Mouse (Mus musculus): ENCODE results near the gene Ldhb.
"Not testable (repeated sequence)": the region's sequence is repeated elsewhere in the genome, so short reads cannot be mapped to it uniquely, and the experiment has no call there.

Gene Ldhb

DNA sequence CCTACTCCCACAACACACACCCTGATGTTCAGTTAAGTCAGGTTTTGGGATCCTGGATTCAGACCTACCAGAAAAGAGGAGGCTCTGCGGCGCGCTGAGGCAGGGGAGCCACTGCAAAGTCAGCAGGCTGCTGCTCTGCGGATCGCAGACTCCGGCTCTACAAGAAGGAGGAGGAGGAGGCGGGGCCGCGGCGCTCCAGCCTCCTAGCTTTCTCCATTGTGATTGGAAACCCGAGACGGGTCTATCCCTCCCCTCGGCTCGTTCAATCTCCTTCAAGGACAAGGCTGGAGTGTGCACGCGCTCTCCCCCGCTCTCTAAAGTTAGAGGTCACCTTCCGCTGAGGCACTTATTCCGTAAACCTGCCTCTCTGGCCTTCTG lies at the start of gene Ldhb:
Gene Ldhb, minus strand, starts transcription at position 173 of the 378 bp plus-strand sequence.
- DNase-seq (ENCODE audit: low spot score) = peak; percentile 74

DNA sequence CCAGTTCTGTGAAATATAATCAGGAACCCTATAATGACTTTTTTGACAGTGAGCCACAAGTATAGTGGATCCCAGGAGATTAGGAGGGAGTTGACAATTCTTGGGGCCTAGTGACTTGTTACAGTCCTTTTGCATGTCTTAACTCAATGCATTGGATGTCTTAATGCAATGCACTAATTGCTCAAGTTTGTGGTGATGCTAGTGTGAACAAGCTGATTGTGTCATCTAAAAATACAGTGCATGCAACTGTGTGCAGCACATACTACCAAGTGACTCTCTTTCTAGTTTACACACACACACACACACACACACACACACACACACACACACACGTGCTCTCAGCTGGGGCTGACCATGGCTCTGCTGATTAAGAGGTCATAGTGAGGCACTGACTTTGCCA lies 48.2 kb upstream of the Ldhb start:
- no peak for DNase-seq (ENCODE audit: low spot score)

DNA sequence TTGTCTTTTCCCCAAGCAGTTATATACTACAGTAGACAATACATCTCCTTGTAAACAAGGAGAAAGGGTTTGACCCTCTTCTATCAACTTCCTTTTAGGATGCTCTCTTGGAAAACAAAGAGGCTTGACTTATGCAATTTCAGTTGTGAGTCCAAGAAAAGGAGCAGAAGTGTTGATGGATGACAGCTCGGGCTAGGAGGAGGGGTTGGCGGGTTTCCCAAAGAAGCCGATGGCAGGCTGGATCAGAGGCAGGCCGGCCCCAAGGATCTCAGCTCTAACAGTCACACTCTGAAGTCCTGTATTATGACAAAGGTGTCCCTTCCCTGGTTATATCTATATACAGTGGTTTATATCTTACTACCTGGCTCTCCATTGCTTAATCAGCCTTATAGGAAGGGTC lies 43.7 kb upstream of the Ldhb start:
- no peak for DNase-seq (ENCODE audit: low spot score)

DNA sequence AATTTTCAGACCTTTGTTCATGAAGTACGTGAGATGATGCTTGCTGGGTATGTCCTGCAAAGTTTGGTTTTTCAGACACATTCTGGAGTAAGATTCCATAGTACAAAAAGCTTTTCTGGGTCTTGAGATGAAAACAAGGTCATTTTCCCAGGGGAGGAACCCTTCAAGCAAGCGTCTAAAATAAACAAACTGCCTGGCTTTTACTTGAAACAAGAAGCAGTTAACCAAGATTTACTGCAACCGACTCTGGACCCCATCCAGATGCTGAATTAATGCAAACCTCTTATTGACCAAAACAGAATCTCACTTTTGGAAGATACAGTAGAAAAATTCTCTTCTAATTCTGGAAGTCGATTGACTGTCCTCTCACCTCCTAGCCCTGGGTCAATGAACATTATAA lies 43.1 kb upstream of the Ldhb start:
- no peak for DNase-seq (ENCODE audit: low spot score)

DNA sequence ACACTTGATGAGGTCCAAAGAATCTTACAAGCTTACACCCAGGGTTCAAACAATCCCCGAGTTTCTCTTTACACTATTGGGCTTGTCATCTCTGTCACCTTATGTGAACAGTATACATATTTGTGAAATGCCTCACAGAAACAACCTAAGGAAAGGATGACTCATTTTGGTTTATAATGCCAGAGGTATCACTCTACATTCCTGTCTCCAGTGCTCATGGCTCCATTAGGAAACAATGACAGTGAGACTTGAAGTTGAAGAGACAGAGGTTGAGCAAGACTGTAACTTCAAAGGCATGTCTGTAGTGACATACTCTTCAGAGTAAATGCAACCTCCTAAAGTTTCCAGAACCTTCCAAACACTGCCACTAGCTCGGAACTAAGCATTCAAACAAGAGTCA lies 40.6 kb upstream of the Ldhb start:
- DNase-seq (ENCODE audit: low spot score) = no peak

DNA sequence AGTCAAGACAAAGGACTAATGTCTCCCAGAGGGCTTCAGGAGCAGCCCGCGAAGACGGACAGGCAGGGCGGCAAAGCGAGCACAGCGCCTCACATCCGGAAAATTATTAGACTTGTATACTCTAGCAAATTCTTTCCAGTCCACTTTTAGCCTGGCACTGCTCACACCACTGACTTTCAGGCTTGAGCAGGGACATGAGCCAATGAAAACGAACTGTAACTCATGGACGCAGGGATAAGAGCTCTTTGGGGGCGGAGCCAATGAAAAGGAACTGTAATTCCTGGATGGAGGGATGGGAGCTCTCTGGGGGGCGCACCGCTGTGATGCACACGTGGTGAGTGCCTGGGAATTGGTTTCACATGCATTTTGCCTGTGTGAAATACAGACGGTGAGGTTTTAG lies 37.4 kb upstream of the Ldhb start:
- DNase-seq (ENCODE audit: low spot score) = no peak

DNA sequence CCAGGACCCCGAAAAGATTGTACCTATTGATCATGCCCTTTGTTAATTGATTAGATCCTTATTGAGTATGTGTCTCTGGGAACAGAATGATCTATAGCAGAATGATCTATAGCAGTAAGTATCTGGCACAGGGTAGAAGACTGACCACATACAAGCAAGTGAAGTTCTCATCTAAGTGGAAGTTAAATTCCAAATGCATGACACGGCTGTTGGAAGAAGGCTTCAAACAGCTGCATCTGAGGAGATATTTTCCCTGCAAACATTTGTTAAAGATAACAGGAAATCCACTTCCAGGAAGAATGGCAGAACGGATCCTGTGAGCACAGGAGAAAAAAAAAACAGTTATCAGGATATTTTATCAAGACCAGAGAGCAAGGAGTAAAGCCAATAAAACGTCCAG lies 35.9 kb upstream of the Ldhb start:
- DNase-seq (ENCODE audit: low spot score) = no peak

DNA sequence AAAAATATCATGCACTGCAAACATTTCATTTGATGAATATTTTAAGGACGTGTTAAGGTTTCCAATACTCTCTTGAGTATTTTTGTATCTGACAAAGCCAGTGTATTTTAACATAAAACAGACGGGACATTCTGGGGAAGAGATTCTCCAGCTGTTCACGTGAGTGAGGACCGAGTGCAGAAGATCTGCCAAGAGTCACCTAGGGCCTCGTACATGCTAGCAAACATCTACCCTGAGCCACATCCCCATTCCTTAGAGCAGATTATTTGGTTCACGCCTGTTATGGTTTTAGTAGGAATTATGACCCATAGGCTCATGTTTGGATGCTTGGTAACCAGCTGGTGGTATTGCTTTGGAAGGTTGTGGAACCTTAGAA lies 35.0 kb upstream of the Ldhb start:
- DNase-seq (ENCODE audit: low spot score) = no peak

DNA sequence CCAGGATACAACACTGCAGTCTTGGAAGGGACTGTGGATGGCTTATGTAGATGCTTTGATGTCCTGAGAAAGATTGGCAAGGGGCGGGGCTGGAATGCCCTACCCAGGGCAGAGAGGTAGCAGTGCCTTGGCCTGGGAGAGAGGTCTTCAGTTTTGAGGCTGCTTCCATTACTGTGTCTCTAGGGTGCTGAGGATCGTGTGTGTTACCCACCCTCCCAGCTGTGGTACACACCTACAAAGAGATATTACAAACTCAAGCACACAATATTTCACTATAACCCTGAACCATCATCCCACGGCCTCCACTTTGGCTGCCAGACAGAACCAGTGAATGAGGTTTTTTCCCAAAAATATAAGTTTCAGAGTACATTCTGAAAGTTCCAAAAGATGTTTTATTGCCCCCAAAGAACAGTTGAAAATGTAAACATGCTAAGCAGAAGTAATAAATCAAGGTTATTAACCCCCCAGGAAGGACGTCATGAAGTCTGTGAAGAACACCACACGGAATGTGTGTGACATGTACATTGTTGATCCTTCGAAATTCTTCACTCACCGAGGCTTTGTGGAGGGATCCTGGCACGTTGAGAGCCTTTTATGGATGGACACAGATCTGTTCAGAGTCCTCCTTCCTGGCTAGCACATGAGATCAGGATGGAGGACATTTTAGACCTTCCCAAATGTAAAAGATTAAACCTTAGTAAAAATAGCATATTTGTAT lies 34.5 kb upstream of the Ldhb start:
- DNase-seq (ENCODE audit: low spot score) = no peak

DNA sequence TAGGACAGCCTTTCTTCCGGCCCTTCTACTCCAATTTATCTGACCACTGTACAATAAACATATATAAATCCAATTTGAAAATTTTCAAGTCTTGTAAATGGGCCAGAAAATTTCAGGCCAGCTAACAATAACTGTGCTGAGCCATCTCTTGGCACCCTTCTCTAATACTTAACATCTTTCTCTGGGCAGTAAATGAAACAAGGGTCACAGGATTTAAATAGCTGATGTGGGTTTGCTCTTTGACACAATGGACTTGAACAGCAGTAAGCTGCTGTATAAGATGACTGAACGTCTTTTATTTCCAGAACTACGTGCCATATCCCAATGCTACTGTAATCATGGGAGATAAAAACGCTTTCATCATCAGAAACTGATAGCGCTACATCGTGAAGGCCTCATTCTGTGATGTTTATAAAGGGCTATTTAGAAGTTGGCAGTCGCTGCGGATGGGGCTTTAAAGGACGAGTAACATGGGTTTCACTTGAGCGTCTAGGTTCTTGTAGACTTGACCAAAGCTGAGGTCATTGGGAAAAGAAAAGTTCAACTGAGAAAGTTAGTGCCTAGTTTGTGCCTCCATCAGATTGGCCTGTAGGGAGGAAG lies 32.9 kb upstream of the Ldhb start:
- DNase-seq (ENCODE audit: low spot score) = no peak

DNA sequence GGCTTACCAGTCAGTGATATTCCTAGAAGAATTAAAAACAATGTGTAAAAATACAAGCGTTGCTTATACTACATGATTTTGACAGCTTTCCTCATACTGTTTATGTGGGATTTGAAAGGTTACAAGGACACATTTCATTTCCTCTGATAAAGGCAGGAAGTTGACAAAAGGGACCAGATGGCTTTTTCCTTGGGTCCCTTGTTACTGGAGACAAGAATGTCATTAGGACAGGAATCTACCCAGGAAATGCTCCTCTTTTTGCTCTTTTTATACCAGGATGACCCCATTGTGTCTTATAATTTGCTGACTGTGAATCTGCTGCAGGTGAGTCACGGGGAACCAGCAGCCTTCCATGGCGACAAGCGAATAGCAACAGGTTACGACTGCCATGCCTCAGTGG lies 32.4 kb upstream of the Ldhb start:
- DNase-seq (ENCODE audit: low spot score) = no peak

DNA sequence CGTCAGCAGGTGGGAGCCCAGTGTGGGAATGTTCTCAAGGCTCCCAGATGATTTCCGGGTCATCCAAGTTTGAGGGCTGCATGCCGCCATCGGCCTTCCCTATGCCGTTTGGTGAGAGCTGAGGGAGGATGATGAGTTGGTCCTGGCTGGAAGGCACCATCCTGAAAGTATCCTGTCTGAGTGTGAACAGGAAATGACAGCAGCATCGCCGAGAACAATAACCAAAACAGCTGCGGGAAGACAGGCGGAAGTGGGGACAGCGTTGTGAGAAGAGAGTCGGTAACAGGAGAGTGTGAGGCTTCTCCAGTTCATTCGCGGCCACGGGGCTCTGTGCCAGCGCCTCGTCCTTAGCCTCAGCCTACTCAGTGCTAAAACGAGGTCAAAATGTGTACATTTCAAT lies 30.7 kb upstream of the Ldhb start:
- DNase-seq (ENCODE audit: low spot score) = no peak

DNA sequence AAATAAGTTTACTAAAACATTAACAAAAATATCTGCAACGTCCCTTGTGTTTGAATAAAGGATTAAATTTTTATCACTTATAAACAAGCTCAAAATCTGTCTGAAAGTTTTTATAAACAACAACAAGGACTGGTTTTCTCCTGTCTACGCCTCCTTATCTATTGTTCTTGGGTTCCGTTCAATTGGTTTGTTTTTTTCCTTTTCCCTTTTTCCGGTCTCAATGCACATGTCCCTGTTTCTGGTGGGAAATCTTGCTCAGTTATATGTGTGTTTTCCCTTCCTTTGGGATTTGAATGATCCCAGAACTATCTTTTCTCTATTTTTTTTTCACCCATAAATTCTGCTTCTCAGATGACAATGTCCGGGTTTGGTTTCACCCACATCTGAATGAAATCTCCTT lies 25.7 kb upstream of the Ldhb start:
- no peak for DNase-seq (ENCODE audit: low spot score)

DNA sequence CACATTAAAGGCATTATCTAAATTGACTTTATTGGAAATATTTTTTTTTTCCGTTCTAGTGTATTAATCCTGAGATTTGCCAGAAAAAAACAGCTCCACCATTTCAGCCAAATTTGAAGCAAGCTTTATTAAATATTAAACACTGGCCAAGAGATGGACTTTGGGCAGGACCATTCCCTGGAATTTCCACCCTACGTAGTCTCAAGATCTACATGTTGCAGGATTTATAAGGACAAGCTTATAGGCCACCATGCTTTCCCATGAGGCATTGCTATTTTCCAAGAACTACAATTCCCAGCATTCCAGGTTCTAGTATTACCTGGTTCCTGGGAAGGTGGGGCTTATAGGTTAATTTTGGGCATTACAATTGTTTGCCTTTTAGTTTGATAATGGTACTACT lies 24.9 kb upstream of the Ldhb start:
- DNase-seq (ENCODE audit: low spot score) = no peak

DNA sequence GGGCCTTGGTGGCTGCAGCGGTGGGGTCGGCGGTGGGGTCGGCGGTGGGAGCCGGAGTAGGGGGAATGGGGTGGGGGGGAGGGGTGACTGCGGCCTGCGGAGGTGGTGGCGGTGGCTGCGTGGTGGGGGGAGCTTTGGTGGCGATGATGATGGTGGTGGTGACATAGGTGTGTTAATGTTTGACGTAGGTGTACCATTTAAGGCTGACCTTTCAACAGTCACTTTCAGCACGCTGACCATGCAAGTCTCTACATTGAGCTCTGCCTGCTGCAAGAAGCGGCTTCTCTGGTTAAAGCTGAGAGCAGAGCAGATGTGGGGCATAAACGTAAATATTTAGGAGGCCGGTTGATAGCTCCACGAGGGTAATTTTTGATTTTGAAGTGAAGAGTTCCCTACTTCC lies 24.4 kb upstream of the Ldhb start:
- DNase-seq (ENCODE audit: low spot score) = no peak

DNA sequence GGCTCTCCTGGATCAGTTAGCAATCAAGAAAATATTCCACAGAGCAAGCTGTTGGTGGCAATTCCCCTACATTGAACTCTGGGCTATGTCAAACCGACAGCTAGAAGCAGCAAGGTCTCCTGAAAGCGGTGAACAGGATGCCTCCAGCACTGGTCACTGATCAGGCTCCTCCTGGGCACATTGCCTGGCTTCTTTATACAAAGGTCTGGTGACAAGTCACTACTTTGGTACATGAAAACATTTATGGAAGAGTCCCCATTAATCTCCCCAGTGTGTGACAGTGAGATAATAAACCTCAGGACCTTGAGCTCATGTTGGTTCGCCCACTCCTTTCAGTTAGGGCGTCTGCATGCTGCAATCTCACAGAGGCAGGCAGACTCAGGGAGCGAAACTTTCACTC lies 22.6 kb upstream of the Ldhb start:
- no peak for DNase-seq (ENCODE audit: low spot score)

DNA sequence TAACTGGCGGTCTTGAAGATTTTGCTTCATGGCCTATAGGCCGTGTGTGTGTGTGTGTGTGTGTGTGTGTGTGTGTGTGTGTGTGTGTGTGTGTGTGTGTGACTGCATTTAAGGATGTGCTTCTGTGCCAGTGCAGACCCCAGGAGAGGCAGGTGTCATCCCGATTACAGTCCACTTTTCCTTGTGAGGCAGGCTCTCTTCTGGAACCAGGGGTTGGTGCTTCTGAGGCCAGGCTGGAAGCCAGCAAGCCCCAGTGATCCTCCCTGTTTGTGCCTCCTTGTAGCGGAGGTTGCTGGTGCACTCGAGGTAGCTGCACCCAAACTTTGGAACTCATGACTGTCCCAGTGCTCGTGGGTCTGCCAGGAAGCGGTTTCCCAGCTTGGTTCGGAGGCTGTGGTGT lies 21.9 kb upstream of the Ldhb start:
- no peak for DNase-seq (ENCODE audit: low spot score)

DNA sequence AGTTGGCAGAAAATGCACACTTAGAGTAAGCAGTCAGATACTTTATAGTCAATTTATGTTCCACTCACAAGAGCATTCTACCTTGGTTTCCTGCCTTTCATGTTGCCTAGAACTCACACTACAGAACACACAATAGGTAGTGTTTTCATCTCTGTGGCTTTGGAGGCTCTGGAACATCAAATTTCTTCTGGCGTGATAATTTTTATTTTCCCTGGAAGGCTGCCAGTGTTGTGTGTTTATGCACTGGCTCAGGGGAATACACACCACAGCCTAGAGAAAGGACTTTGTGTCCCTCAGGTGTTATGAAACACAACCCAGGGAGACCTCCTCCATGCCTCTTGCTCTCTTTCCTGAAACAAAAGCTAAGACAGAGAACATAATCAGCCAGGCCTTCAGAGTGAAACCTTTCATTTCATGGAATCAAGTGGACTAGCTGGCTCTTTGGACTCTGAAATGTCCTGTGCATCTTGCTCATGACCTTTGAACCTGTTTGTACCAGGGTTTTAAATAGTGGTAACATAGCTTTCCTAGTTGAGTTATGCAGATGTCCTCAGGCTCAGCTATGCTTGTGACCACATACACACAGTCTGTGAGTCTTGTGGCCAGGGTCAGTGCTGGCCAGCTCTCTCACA lies 20.3 kb upstream of the Ldhb start:
- DNase-seq (ENCODE audit: low spot score) = no peak

DNA sequence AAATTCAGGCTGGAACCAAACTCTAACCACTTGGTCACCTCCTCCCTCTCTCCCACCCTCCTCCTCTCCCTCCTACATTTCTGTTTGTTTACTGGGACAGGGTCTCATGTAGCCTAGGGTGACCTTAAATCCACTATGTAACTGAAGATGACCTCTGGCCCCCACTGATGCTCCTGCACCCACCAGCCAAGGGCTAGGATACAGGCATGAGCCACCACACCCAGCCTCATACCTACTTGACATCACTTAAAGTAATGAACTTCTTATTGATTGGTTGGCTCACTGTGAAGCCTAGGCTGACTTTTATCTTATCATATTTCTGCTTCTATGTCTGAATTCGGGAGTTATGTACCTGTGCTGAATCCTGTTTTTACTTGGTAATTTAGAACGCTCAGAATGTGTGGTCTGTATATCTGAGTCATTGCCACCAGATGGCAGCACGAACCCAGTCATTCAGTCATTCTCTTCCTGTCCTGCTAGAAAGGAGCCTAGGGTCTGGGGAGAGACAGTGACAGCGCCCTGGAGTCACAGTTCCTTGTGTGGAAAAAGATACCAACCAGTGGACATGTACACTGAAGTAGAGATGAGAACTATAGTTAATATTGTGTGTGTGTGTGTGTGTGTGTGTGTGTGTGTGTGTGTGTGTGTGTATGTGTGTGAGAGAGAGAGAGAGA lies 17.0 kb upstream of the Ldhb start:
- DNase-seq (ENCODE audit: low spot score) = peak; percentile 64

DNA sequence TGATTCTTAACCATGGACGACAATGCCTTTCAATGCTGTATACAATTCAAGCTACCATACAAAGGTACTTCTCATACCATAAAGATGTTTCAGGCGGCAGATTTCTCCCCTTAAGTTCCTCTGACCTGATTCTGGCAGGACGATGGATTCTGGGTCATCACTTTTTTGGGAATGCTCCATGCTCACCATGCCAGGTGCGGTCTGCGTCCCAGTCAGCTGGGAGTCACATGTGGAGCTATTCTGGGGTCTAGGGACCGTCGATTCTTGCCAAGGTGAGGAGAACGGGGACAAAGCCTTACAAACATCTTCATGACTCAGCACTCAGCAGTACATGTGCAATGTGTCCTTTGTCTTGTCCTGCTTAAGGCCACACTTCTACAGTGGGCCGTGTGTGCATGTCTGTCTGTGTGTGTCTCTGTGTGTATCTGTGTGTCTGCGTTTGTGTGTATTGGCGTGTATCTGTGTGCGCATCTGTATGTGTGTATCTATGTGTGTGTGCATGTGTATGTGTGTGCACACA lies 13.9 kb upstream of the Ldhb start:
- DNase-seq (ENCODE audit: low spot score) = no peak

DNA sequence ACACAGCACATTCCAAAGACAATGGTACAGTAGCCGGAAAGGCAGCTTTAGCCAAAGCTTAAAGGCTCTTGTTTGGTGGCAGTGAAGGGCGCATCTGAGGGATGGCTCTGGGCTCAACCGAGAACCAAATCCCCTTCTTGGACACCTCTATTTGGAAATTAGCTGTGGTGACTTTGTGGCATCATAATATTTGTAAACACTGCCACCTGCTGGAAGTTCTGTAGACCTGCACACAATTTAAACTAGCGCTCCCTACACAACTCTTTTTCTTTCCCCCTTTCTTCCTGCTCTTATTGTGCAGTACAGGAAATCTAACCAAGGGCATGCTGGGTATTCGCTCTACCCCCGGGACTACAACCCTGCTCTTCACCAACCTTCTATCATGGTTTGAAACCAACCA lies 11.4 kb upstream of the Ldhb start:
- no peak for DNase-seq (ENCODE audit: low spot score)

DNA sequence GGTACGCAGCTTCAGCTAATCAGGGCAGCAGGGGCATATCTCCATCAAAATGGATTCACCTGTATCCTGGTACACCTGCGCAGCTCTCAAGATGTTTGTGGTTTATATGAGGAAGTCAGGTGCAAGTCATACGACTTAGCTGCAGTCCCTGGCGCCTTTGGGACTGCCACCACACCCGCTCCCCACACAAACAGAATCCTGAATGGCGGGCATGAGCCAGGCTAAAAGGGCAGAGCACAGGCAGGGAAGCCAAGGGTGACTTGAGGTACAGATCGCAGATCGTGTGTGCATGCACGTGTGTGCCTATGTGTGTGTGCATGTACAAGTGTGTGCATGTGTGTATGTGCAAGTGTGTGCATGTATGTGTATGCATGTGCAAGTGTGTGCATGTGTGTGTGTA lies 7.6 kb upstream of the Ldhb start:
- not testable (repeated sequence) for DNase-seq (ENCODE audit: low spot score)

DNA sequence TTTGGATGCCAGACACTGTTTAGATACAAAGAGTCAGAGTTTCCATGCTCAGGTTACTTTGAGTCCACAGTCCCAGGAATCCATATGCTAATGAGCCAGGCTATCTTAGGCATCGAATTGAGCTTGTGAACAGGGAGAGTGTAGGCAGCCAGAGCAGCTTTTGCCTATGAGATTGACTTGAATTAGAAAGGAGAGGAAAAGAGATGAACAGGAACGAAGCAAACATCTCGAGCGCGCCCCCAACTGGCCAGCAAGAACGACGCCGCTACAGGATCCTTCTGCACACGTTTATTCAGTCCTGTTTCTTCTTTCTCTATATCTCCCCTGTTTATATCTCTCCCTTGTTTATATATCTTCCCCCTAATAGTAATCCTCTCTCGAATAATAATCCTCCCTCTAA lies 7.2 kb upstream of the Ldhb start:
- DNase-seq (ENCODE audit: low spot score) = peak; percentile 52

Data from urinary bladder, postnatal 25 days (tissue).